Mouse (Mus musculus): ENCODE measurements around the gene Wdr37. TPM values are rescaled to one million over a fixed set of nuclear protein-coding genes. Genes with fewer than 3 reads are reported as not detected.
A peak's percentile ranks its signal among the peaks of the same experiment; 100 is the strongest.

The Wdr37 gene
- total RNA-seq, 1 experiment = 15.4 TPM

DNA sequence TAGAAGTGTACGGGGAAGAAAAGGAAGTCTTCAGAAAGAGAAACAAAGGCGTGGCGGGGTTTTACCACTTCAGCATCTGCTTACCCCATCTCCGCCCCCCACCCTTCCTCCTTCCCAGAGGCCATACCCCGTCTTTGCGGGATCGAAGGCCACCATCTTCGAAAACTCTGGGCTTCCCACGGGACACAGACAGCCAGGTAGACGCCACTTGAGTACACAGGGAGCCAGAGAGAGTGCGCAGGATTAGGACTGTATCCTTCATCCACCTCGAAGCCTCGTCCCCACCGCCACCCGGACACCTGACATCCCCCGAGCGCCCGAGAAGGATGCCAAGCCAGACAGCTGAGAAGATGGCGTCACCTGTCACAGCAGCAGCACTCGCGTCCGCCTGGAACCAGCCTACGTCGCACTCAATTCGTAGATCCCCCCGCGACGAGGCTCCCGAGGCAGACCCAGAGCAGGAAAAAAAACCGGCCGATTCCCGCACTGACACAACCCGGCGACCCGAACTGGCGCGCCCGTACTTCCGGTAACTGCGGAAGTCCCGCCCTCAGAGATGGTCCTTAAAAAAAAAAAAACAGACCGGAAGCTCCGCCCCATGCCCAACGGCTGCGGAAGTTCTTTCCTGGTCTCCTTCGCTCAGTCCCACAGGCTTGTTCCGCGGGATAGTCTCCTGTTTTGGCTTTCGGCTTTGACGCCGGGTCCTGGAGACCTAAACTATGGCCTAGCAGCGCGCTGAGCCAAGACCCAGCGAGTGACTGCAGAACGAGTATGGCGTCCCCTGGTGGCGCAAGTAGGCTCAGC lies 997 bp downstream of the Wdr37 start:
- in situ Hi-C loops (cut with MboI; ENCODE audit: low sequenced_read_pairs in 2 of 2, unreplicated experiment in 2 of 2) = no loop called here
- peak; percentile 88 for DNase-seq (ENCODE audit: low read depth, low spot score)
- H3K9me3 ChIP-seq (ENCODE audit: control insufficient read depth, insufficient read depth, low read depth, low read length) = no peaks in the 10 kb centered on the region
- H3K9ac ChIP-seq (ENCODE audit: insufficient read depth, low read depth, low read length, poor library complexity, severe bottlenecking) = peak overlapping the region; percentile 93
- H3K27ac ChIP-seq (ENCODE audit: insufficient read depth, low read depth, low read length, poor library complexity, severe bottlenecking) = peak overlapping the region; percentile 91
- TF ChIP-seq CHD2 (IDR thresholded peaks at IDR 0.05; ENCODE audit: low read depth, low read length) = no peak
- TF ChIP-seq HCFC1 (IDR thresholded peaks at IDR 0.05; ENCODE audit: borderline replicate concordance, insufficient read depth, low read length) = peak; percentile 63; the same call in 1 of the 2 replicates
- no peak for TF ChIP-seq ZC3H11A (IDR thresholded peaks at IDR 0.05; ENCODE audit: borderline replicate concordance, low read depth, low read length)
- peak; percentile 99 for TF ChIP-seq ZNF384 (IDR thresholded peaks at IDR 0.05; ENCODE audit: low read depth, low read length)
- 0 out of 2 replicates have a peak, but pooled peaks have one; percentile 3 for TF ChIP-seq MAFK (IDR thresholded peaks at IDR 0.05; ENCODE audit: insufficient read depth, low read depth, low read length)
- H3K4me1 ChIP-seq (ENCODE audit: control insufficient read depth in 2 of 2, insufficient read depth in 2 of 2, low read length in 2 of 2, poor library complexity in 1 of 2) = peaks cover 0 to 6% of the 10 kb centered on the region in 2 experiments; a peak in 1 of 4 replicates
- peaks cover 2% of the 10 kb centered on the region; the same call in 1 of the 2 replicates for H3K36me3 ChIP-seq (ENCODE audit: control insufficient read depth, insufficient read depth, low read length, poor library complexity, severe bottlenecking)
- peak overlapping the region; percentile 85 to 95 for H3K4me3 ChIP-seq (ENCODE audit: insufficient read depth in 1 of 2, low read depth in 1 of 2, low read length in 2 of 2, poor library complexity in 1 of 2, severe bottlenecking in 1 of 2)

DNA sequence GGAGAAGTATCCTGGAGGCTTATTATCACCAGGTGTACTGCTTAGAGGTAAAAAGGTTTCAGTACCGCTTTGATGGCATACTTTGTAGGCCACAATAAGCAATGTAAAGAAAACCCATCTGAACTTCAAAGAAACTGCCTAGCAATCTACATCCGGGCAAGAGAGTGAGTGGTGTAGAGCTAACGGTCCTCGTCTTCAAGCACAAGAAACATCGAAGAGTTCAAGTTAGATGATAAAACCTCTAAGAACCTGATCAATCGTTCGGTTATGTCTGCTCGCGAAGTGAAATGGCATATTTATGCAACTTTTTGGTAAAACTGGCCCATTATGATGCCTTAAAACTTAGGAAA lies 1.6 kb downstream of the Wdr37 start:
- DNase-seq (ENCODE audit: low read depth, low spot score) = no peak
- peak overlapping the region; percentile 85 to 95 for H3K4me3 ChIP-seq (ENCODE audit: insufficient read depth in 1 of 2, low read depth in 1 of 2, low read length in 2 of 2, poor library complexity in 1 of 2, severe bottlenecking in 1 of 2)
- H3K27ac ChIP-seq (ENCODE audit: insufficient read depth, low read depth, low read length, poor library complexity, severe bottlenecking) = no peak overlapping the region
- in situ Hi-C loops (cut with MboI; ENCODE audit: low sequenced_read_pairs in 2 of 2, unreplicated experiment in 2 of 2) = no loop called here
- H3K9me3 ChIP-seq (ENCODE audit: control insufficient read depth, insufficient read depth, low read depth, low read length) = no peaks in the 10 kb centered on the region
- no peak for TF ChIP-seq ZC3H11A (IDR thresholded peaks at IDR 0.05; ENCODE audit: borderline replicate concordance, low read depth, low read length)
- no peak for TF ChIP-seq MAFK (IDR thresholded peaks at IDR 0.05; ENCODE audit: insufficient read depth, low read depth, low read length)
- no peak for TF ChIP-seq ZNF384 (IDR thresholded peaks at IDR 0.05; ENCODE audit: low read depth, low read length)
- no peak for TF ChIP-seq HCFC1 (IDR thresholded peaks at IDR 0.05; ENCODE audit: borderline replicate concordance, insufficient read depth, low read length)
- TF ChIP-seq CHD2 (IDR thresholded peaks at IDR 0.05; ENCODE audit: low read depth, low read length) = no peak
- H3K4me1 ChIP-seq (ENCODE audit: control insufficient read depth in 2 of 2, insufficient read depth in 2 of 2, low read length in 2 of 2, poor library complexity in 1 of 2) = peaks cover 0 to 6% of the 10 kb centered on the region in 2 experiments; a peak in 1 of 4 replicates
- H3K9ac ChIP-seq (ENCODE audit: insufficient read depth, low read depth, low read length, poor library complexity, severe bottlenecking) = peak overlapping the region; percentile 90; the same call in 1 of the 2 replicates
- H3K36me3 ChIP-seq (ENCODE audit: control insufficient read depth, insufficient read depth, low read length, poor library complexity, severe bottlenecking) = peaks cover 2% of the 10 kb centered on the region; the same call in 1 of the 2 replicates

DNA sequence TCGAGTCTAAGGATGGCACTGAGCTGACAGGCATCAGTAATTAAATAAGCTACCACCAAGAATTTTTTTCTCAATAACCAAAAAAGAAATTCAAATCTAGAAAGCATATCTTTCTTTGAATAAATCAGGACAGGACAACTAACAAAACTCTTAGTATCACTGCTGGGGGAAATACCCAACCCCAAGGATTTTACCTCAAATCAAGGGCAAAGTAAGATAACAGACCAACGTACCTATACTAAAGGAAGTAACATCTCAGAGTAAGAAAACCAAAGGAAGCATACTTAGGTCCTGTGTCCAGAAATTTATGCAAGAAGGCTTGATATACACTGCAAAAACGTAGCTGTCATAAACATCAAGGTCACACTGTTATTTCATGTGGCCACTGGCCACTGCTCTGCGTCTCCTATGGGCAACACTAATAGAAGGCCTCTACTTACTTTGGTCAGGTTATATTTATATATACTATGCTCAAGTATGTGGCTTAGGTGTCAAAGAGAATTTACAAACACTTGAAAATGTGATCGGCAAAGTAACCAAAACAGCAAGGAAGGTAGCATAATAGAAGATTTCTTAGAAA lies 2.0 kb downstream of the Wdr37 start:
- H3K9ac ChIP-seq (ENCODE audit: insufficient read depth, low read depth, low read length, poor library complexity, severe bottlenecking) = no peak overlapping the region; the same call in 1 of the 2 replicates
- DNase-seq (ENCODE audit: low read depth, low spot score) = no peak
- TF ChIP-seq ZNF384 (IDR thresholded peaks at IDR 0.05; ENCODE audit: low read depth, low read length) (no peak), HCFC1 (IDR thresholded peaks at IDR 0.05; ENCODE audit: borderline replicate concordance, insufficient read depth, low read length) (no peak)
- peak overlapping the region; percentile 85 to 95; a peak in 3 of 4 replicates for H3K4me3 ChIP-seq (ENCODE audit: insufficient read depth in 1 of 2, low read depth in 1 of 2, low read length in 2 of 2, poor library complexity in 1 of 2, severe bottlenecking in 1 of 2)
- H3K27ac ChIP-seq (ENCODE audit: insufficient read depth, low read depth, low read length, poor library complexity, severe bottlenecking) = no peak overlapping the region
- peaks cover 2% of the 10 kb centered on the region; the same call in 1 of the 2 replicates for H3K36me3 ChIP-seq (ENCODE audit: control insufficient read depth, insufficient read depth, low read length, poor library complexity, severe bottlenecking)
- peaks cover 0 to 6% of the 10 kb centered on the region in 2 experiments; a peak in 1 of 4 replicates for H3K4me1 ChIP-seq (ENCODE audit: control insufficient read depth in 2 of 2, insufficient read depth in 2 of 2, low read length in 2 of 2, poor library complexity in 1 of 2)
- in situ Hi-C loops (cut with MboI; ENCODE audit: low sequenced_read_pairs in 2 of 2, unreplicated experiment in 2 of 2) = no loop called here
- no peaks in the 10 kb centered on the region for H3K9me3 ChIP-seq (ENCODE audit: control insufficient read depth, insufficient read depth, low read depth, low read length)

DNA sequence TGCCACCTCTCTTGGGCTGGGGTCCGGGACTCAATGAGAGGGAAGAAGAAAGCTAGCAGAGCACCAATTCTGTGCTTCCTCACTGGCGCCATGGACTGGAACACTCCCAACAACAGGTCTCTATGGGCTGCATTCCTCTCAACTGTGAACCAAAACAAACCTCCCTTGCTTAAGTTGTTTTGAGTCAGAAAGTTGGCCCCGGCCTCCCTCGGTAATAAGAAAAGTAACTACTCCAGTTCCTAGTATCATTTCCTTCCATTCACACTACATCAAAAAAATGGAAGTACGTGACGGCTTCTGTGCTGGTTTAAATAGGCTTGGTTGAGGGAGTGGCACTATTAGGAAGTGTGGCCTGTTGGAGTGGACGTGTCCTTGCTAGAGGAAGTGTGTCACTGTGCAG lies 5.1 kb downstream of the Wdr37 start:
- peaks cover 2% of the 10 kb centered on the region; the same call in 1 of the 2 replicates for H3K36me3 ChIP-seq (ENCODE audit: control insufficient read depth, insufficient read depth, low read length, poor library complexity, severe bottlenecking)
- no peak overlapping the region for H3K9ac ChIP-seq (ENCODE audit: insufficient read depth, low read depth, low read length, poor library complexity, severe bottlenecking)
- TF ChIP-seq HCFC1 (IDR thresholded peaks at IDR 0.05; ENCODE audit: borderline replicate concordance, insufficient read depth, low read length) (no peak), ZC3H11A (IDR thresholded peaks at IDR 0.05; ENCODE audit: borderline replicate concordance, low read depth, low read length) (no peak), MAFK (IDR thresholded peaks at IDR 0.05; ENCODE audit: insufficient read depth, low read depth, low read length) (no peak), ZNF384 (IDR thresholded peaks at IDR 0.05; ENCODE audit: low read depth, low read length) (no peak), CHD2 (IDR thresholded peaks at IDR 0.05; ENCODE audit: low read depth, low read length) (no peak)
- H3K4me3 ChIP-seq (ENCODE audit: insufficient read depth in 1 of 2, low read depth in 1 of 2, low read length in 2 of 2, poor library complexity in 1 of 2, severe bottlenecking in 1 of 2) = no peak overlapping the region
- no peak for DNase-seq (ENCODE audit: low read depth, low spot score)
- H3K27ac ChIP-seq (ENCODE audit: insufficient read depth, low read depth, low read length, poor library complexity, severe bottlenecking) = no peak overlapping the region
- H3K9me3 ChIP-seq (ENCODE audit: control insufficient read depth, insufficient read depth, low read depth, low read length) = no peaks in the 10 kb centered on the region
- H3K4me1 ChIP-seq (ENCODE audit: control insufficient read depth in 2 of 2, insufficient read depth in 2 of 2, low read length in 2 of 2, poor library complexity in 1 of 2) = 0 out of 4 replicates have a peak, but pooled peaks cover 0 to 4% of the 10 kb centered on the region in 2 experiments
- in situ Hi-C loops (cut with MboI; ENCODE audit: low sequenced_read_pairs in 2 of 2, unreplicated experiment in 2 of 2) = no loop called here
